Mouse (Mus musculus): ENCODE results near the gene Ints5. TPM values are rescaled to one million over a fixed set of nuclear protein-coding genes. Genes with fewer than 3 reads are reported as not detected.

Gene Ints5
- polyA plus RNA-seq, 1 experiment from 2014 or later = 45.2 TPM

- Histone ChIP-seq H3K36me3 (peaks cover 30% of the 10 kb centered on the region), H3K4me3 (peak overlapping the region; percentile 83), H3K9me3 (replicated peaks) (no peaks in the 10 kb centered on the region), H3K9ac (peak overlapping the region; percentile 95), H3K27me3 (no peaks in the 10 kb centered on the region), H3K27ac (peak overlapping the region; percentile 97), H3K4me1 (peaks cover 24% of the 10 kb centered on the region), H3K4me2 (replicated peaks) (peak overlapping the region; percentile 68)
- no peak; the same call in 1 of the 2 replicates for ATAC-seq (ENCODE audit: low FRiP score)
- 40% methylated on average over 10 of the region's 10 CpGs for WGBS
Observed at GRCm38 (mm10) chr19:8941136-8941514, 48.3 kb downstream of the Ints5 start.

DNA sequence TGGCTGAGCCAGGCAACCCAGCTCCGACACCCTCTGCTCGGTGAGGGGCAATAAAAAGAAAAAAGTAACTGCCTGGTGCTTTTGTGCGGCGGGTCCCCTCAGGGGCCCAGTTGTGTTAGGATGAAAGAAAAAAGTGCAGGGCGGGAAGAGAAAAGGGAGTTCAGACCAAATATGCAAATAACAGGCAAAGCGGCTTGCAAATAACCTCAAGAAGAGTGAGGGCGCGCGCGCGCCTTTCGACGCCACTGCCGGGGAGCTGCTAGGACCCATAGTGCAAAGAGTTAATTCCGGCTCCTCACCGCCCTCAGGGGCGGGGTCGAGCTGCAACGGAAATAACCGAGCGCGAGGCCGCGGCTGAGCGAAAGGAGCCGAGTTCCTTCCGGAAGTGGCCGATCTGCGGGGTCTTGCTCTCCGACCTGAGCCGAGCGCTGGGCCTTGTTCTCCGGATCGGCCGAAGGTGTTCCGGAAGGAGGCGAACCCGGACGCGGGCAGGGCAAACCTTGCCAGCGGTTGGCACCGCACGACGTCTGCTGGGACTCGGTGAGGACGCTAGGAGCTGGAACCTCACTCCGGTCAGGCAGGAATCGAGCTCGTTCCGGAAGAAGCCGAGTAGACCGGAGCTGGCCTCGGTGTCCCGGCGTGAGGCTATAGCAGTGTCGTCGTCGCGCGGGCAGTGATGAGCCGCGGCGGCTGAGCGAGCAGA is 48.9 kb downstream of the Ints5 start, which contains the start of gene Mta2:
TSS of gene Mta2 (plus strand) at position 361 of the 703 bp plus-strand sequence.
- ATAC-seq (ENCODE audit: low FRiP score) = peak; percentile 95
- peak within 1 kb of the TSS; percentile 83 for H3K4me3 ChIP-seq
- H3K9me3 ChIP-seq (replicated peaks) = no peaks in the 10 kb centered on the region
- peak within 1 kb of the TSS; percentile 95 for H3K9ac ChIP-seq
- H3K27ac ChIP-seq = peak within 1 kb of the TSS; percentile 97
- under 1% methylated on average over 64 of the region's 64 CpGs for WGBS
- peak within 1 kb of the TSS; percentile 68 for H3K4me2 ChIP-seq (replicated peaks)
- peaks cover 33% of the 10 kb centered on the region for H3K36me3 ChIP-seq
- no peaks in the 10 kb centered on the region for H3K27me3 ChIP-seq
- peaks cover 24% of the 10 kb centered on the region for H3K4me1 ChIP-seq

DNA sequence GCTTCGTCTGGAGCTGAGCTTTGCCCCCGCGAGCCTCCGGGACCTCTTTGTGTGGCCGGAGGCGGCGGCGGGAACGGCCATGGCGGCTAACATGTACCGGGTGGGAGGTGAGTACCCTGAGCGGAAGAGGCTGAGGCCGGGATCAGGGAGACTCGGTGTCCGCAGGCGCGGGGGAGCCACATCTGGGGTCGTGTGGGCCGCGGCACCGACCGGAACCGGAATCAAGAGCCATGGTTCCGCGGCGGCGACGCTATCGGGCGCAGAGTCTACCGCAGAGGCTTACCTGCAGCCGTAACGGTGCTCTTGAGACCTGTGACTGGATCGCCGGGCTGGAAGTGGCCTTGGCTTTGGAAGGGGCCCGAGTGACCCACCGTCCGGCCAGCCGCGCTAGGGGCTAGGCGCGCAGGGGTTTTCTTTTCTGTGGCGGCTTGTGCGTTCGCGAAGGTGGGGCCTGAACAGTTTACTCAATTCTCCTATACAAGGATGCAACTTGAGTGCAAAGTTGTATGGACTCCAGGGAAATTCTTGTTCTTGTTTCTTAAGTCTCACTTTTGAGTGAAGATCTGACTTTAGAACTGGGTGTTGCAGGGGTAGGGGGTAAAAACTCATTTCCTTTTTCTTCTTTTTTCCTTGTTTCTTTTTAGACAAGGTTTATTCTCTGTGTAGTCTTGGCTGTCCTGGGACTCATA is 49.6 kb downstream of the Ints5 start:
- under 1% methylated on average over 46 of the region's 46 CpGs for WGBS
- Histone ChIP-seq H3K4me3 (peak overlapping the region; percentile 83), H3K9ac (peak overlapping the region; percentile 95), H3K27me3 (no peaks in the 10 kb centered on the region), H3K4me1 (peaks cover 24% of the 10 kb centered on the region), H3K4me2 (replicated peaks) (peak overlapping the region; percentile 68), H3K36me3 (peaks cover 33% of the 10 kb centered on the region), H3K27ac (peak overlapping the region; percentile 97), H3K9me3 (replicated peaks) (no peaks in the 10 kb centered on the region)
- peak; percentile 72 for ATAC-seq (ENCODE audit: low FRiP score)

DNA sequence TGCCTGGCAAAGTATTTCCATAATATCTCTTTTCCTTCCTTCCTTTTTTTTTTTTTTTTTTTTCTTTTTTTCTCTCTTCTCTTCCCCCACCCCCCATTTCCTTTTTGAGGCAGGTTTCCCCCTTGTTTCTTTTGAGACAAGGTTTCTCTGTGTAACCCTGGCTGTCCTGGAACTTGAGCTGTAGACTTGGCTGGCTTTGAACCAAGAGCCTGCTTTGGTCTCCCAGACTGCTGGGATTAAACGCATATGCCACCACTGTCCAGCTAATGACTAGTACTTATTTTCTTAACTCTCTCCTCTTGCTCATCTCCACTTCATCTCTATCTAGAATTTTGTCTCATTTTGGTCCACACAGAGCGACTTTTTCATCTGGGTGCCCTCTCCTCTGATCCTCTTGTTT is 50.2 kb downstream of the Ints5 start:
- peaks cover 38% of the 10 kb centered on the region for H3K36me3 ChIP-seq
- H3K4me3 ChIP-seq = peak overlapping the region; percentile 83
- ATAC-seq (ENCODE audit: low FRiP score) = no peak

GRCm38 (mm10) chr19:8944062-8944461 is 51.3 kb downstream of the Ints5 start:
- no peak overlapping the region for H3K4me3 ChIP-seq
- WGBS = 69% methylated on average over 5 of the region's 5 CpGs
- no peaks in the 10 kb centered on the region for H3K9me3 ChIP-seq (replicated peaks)
- H3K27me3 ChIP-seq = no peaks in the 10 kb centered on the region
- peaks cover 48% of the 10 kb centered on the region for H3K36me3 ChIP-seq
- no peak for ATAC-seq (ENCODE audit: low FRiP score)
- H3K27ac ChIP-seq = no peak overlapping the region
- H3K9ac ChIP-seq = peak overlapping the region; percentile 47; the same call in 1 of the 2 replicates
- peak overlapping the region; percentile 68 for H3K4me2 ChIP-seq (replicated peaks)
- H3K4me1 ChIP-seq = peaks cover 24% of the 10 kb centered on the region

More for the DNA sequence above, 50.2 kb downstream of the Ints5 start:
- Histone ChIP-seq H3K4me2 (replicated peaks) (peak overlapping the region; percentile 68), H3K9me3 (replicated peaks) (no peaks in the 10 kb centered on the region), H3K9ac (peak overlapping the region; percentile 95), H3K27me3 (no peaks in the 10 kb centered on the region), H3K27ac (no peak overlapping the region), H3K4me1 (peaks cover 24% of the 10 kb centered on the region)
- 75% methylated on average over 2 of the region's 2 CpGs for WGBS

GRCm38 (mm10) chr19:8944750-8945149 is 51.9 kb downstream of the Ints5 start:
- H3K27me3 ChIP-seq = no peaks in the 10 kb centered on the region
- peaks cover 55% of the 10 kb centered on the region for H3K36me3 ChIP-seq
- H3K4me3 ChIP-seq = 0 out of 2 replicates have a peak overlapping the region, but pooled peaks have one; percentile 4
- H3K4me2 ChIP-seq (replicated peaks) = peak overlapping the region; percentile 35
- no peak overlapping the region for H3K27ac ChIP-seq
- ATAC-seq (ENCODE audit: low FRiP score) = no peak
- WGBS = 43% methylated on average over 5 of the region's 5 CpGs
- H3K4me1 ChIP-seq = peaks cover 24% of the 10 kb centered on the region
- H3K9ac ChIP-seq = no peak overlapping the region
- H3K9me3 ChIP-seq (replicated peaks) = no peaks in the 10 kb centered on the region

GRCm38 (mm10) chr19:8945251-8945650 is 52.4 kb downstream of the Ints5 start:
- Histone ChIP-seq H3K9me3 (replicated peaks) (no peaks in the 10 kb centered on the region), H3K9ac (peak overlapping the region; percentile 19; the same call in 1 of the 2 replicates), H3K4me3 (0 out of 2 replicates have a peak overlapping the region, but pooled peaks have one; percentile 4), H3K4me2 (replicated peaks) (peak overlapping the region; percentile 35), H3K36me3 (peaks cover 59% of the 10 kb centered on the region), H3K4me1 (peaks cover 24% of the 10 kb centered on the region), H3K27me3 (no peaks in the 10 kb centered on the region), H3K27ac (no peak overlapping the region)
- ATAC-seq (ENCODE audit: low FRiP score) = no peak
- WGBS = 85% methylated on average over 6 of the region's 6 CpGs

DNA sequence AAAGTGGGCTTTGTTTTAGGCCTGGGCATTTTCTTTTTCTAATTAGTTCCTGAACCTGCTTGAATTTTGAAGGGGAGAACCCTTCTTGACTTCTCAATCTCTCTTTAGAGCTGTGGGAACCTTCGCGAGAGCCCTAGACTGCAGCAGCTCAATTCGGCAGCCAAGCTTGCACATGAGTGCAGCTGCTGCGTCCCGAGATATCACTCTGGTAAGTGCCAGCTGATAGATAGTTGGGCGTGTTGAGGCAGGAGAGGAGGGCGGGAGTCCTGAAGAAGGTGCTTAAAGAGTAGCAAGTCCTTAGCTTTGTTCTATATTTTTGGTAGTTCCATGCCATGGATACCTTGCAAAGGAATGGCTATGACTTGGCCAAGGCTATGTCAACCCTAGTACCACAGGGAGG is 54.1 kb downstream of the Ints5 start:
- ATAC-seq (ENCODE audit: low FRiP score) = no peak
- H3K36me3 ChIP-seq = peaks cover 76% of the 10 kb centered on the region

More for the DNA sequence above, 54.1 kb downstream of the Ints5 start:
- Histone ChIP-seq H3K9ac (no peak overlapping the region), H3K4me2 (replicated peaks) (no peak overlapping the region), H3K4me1 (peaks cover 18% of the 10 kb centered on the region), H3K4me3 (no peak overlapping the region), H3K27me3 (no peaks in the 10 kb centered on the region), H3K9me3 (replicated peaks) (no peaks in the 10 kb centered on the region), H3K27ac (no peak overlapping the region)
- 98% methylated on average over 7 of the region's 7 CpGs for WGBS

Small RNA genes within 50 kb of the gene (microRNA-seq; reads per million reads assigned to microRNA genes)
- not detected for gene Mir5136

Other genes with a start within 250 kb of the Ints5 start
- gene Chrm1, start 229.2 kb upstream of the Ints5 start, polyA plus RNA-seq (2016; fragmentation: Nextera tagmentation; extraction: Ambion mirVana) = 0.61 and 0.94 TPM in 2 replicates
- 126 and 127 TPM in 2 replicates for gene Slc3a2, start 169.6 kb upstream of the Ints5 start, polyA plus RNA-seq (2016; fragmentation: Nextera tagmentation; extraction: Ambion mirVana)
- 72.6 and 73.3 TPM in 2 replicates for gene Wdr74, start 157.2 kb upstream of the Ints5 start, polyA plus RNA-seq (2016; fragmentation: Nextera tagmentation; extraction: Ambion mirVana)
- 2.4 and 4.5 TPM in 2 replicates for gene 1700092M07Rik, start 152.3 kb upstream of the Ints5 start, polyA plus RNA-seq (2016; fragmentation: Nextera tagmentation; extraction: Ambion mirVana)
- 128 and 132 TPM in 2 replicates for gene Stx5a, start 151.6 kb upstream of the Ints5 start, polyA plus RNA-seq (2016; fragmentation: Nextera tagmentation; extraction: Ambion mirVana)
- gene Nxf1, start 135.9 kb upstream of the Ints5 start, polyA plus RNA-seq (2016; fragmentation: Nextera tagmentation; extraction: Ambion mirVana) = 190 and 196 TPM in 2 replicates
- gene Tmem223, start 122.0 kb upstream of the Ints5 start, polyA plus RNA-seq (2016; fragmentation: Nextera tagmentation; extraction: Ambion mirVana) = 189 and 213 TPM in 2 replicates
- 36.9 and 39.7 TPM in 2 replicates for gene Tmem179b, start 118.5 kb upstream of the Ints5 start, polyA plus RNA-seq (2016; fragmentation: Nextera tagmentation; extraction: Ambion mirVana)
- 31.8 and 32.4 TPM in 2 replicates for gene Taf6l, start 106.6 kb upstream of the Ints5 start, polyA plus RNA-seq (2016; fragmentation: Nextera tagmentation; extraction: Ambion mirVana)
- 146 and 149 TPM in 2 replicates for gene Polr2g, start 94.4 kb upstream of the Ints5 start, polyA plus RNA-seq (2016; fragmentation: Nextera tagmentation; extraction: Ambion mirVana)
- gene Zbtb3, start 90.5 kb upstream of the Ints5 start, polyA plus RNA-seq (2016; fragmentation: Nextera tagmentation; extraction: Ambion mirVana) = 6.5 and 7.4 TPM in 2 replicates
- 55.6 and 61.4 TPM in 2 replicates for gene Ttc9c, start 73.7 kb upstream of the Ints5 start, polyA plus RNA-seq (2016; fragmentation: Nextera tagmentation; extraction: Ambion mirVana)
- 6.2 and 6.8 TPM in 2 replicates for gene Hnrnpul2, start 73.0 kb upstream of the Ints5 start, polyA plus RNA-seq (2016; fragmentation: Nextera tagmentation; extraction: Ambion mirVana)
- not detected in 2 replicates for gene AC129217.1, start 63.2 kb upstream of the Ints5 start, polyA plus RNA-seq (2016; fragmentation: Nextera tagmentation; extraction: Ambion mirVana)
- gene Bscl2, start 55.5 kb upstream of the Ints5 start, polyA plus RNA-seq (2016; fragmentation: Nextera tagmentation; extraction: Ambion mirVana) = 65.8 and 66.1 TPM in 2 replicates
- gene Gng3, start 53.8 kb upstream of the Ints5 start, polyA plus RNA-seq (2016; fragmentation: Nextera tagmentation; extraction: Ambion mirVana) = 171 and 176 TPM in 2 replicates
- 0.49 and 0.82 TPM in 2 replicates for gene Lrrn4cl, start 42.2 kb upstream of the Ints5 start, polyA plus RNA-seq (2016; fragmentation: Nextera tagmentation; extraction: Ambion mirVana)
- gene Ubxn1, start 21.5 kb upstream of the Ints5 start, polyA plus RNA-seq (2016; fragmentation: Nextera tagmentation; extraction: Ambion mirVana) = 166 and 175 TPM in 2 replicates
- gene Uqcc3, start 12.1 kb upstream of the Ints5 start, polyA plus RNA-seq (2016; fragmentation: Nextera tagmentation; extraction: Ambion mirVana) = 62.1 and 64.7 TPM in 2 replicates
- 69.0 and 69.5 TPM in 2 replicates for gene Lbhd1, start 9.3 kb upstream of the Ints5 start, polyA plus RNA-seq (2016; fragmentation: Nextera tagmentation; extraction: Ambion mirVana)
- gene Gm49403, start 9.1 kb upstream of the Ints5 start, polyA plus RNA-seq (2016; fragmentation: Nextera tagmentation; extraction: Ambion mirVana) = not detected in 2 replicates
- 74.3 and 87.4 TPM in 2 replicates for gene 1810009A15Rik, start 4.2 kb upstream of the Ints5 start, polyA plus RNA-seq (2016; fragmentation: Nextera tagmentation; extraction: Ambion mirVana)
- not detected in 2 replicates for gene Gm49416, start 4.1 kb upstream of the Ints5 start, polyA plus RNA-seq (2016; fragmentation: Nextera tagmentation; extraction: Ambion mirVana)
- gene Ganab, start 5.1 kb downstream of the Ints5 start, polyA plus RNA-seq (2016; fragmentation: Nextera tagmentation; extraction: Ambion mirVana) = 114 and 118 TPM in 2 replicates
- 79.6 and 82.8 TPM in 2 replicates for gene B3gat3, start 27.4 kb downstream of the Ints5 start, polyA plus RNA-seq (2016; fragmentation: Nextera tagmentation; extraction: Ambion mirVana)
- 1.8 and 3.2 TPM in 2 replicates for gene Rom1, start 36.4 kb downstream of the Ints5 start, polyA plus RNA-seq (2016; fragmentation: Nextera tagmentation; extraction: Ambion mirVana)
- 17.0 and 17.1 TPM in 2 replicates for gene Eml3, start 36.5 kb downstream of the Ints5 start, polyA plus RNA-seq (2016; fragmentation: Nextera tagmentation; extraction: Ambion mirVana)
- 174 and 185 TPM in 2 replicates for gene Mta2, start 48.9 kb downstream of the Ints5 start, polyA plus RNA-seq (2016; fragmentation: Nextera tagmentation; extraction: Ambion mirVana)
- 32.3 and 35.7 TPM in 2 replicates for gene Tut1, start 60.8 kb downstream of the Ints5 start, polyA plus RNA-seq (2016; fragmentation: Nextera tagmentation; extraction: Ambion mirVana)
- gene Eef1g, start 74.0 kb downstream of the Ints5 start, polyA plus RNA-seq (2016; fragmentation: Nextera tagmentation; extraction: Ambion mirVana) = 352 and 372 TPM in 2 replicates
- 12.7 and 15.4 TPM in 2 replicates for gene Ahnak, start 96.3 kb downstream of the Ints5 start, polyA plus RNA-seq (2016; fragmentation: Nextera tagmentation; extraction: Ambion mirVana)
- gene Scgb1a1, start 195.0 kb downstream of the Ints5 start, polyA plus RNA-seq (2016; fragmentation: Nextera tagmentation; extraction: Ambion mirVana) = not detected in 2 replicates
- gene Asrgl1, start 242.6 kb downstream of the Ints5 start, polyA plus RNA-seq (2016; fragmentation: Nextera tagmentation; extraction: Ambion mirVana) = 16.8 and 18.0 TPM in 2 replicates

Measured in hindbrain, embryonic 12.5 days (tissue).